Mouse (Mus musculus) bone marrow macrophage, adult 2 months (primary cell): Measurements from ENCODE around the gene Eif2b5. TPM values are rescaled to one million over a fixed set of nuclear protein-coding genes. Genes with fewer than 3 reads are reported as not detected.
"Not testable (repeated sequence)": the region's sequence is repeated elsewhere in the genome, so short reads cannot be mapped to it uniquely, and the experiment has no call there.

Source experiments
- H3K27ac ChIP-seq: 2 replicates; pipeline ENCODE4 v1.5.1; 2012; ENCODE audit warnings: low read depth, low read length; ENCODE audit not compliant: insufficient read depth
- H3K4me1 ChIP-seq: 2 replicates; pipeline ENCODE4 v1.6.1; 2012; ENCODE audit warnings: low read length; ENCODE audit not compliant: control insufficient read depth, insufficient read depth
- H3K4me3 ChIP-seq: 2 replicates; pipeline ENCODE4 v1.5.1; 2012; ENCODE audit warnings: mild to moderate bottlenecking, low read length, moderate library complexity; ENCODE audit not compliant: insufficient read depth
- CTCF ChIP-seq: IDR thresholded peaks from 2 replicates; pipeline ENCODE4 v1.5.1; 2012; ENCODE audit warnings: low read depth, mild to moderate bottlenecking, low read length, moderate library complexity
- POLR2A ChIP-seq: IDR thresholded peaks from 2 replicates; pipeline ENCODE4 v1.6.1; 2012; ENCODE audit warnings: mild to moderate bottlenecking, low read depth, low read length, borderline replicate concordance
- polyA plus RNA-seq: library from polyadenylated mRNA; stranded (reverse); fragments of >200 nt; gene quantifications from 2 replicates; pipeline ENCODE4 v1.2.4, GENCODE M21; 2012; ENCODE audit not compliant: missing spikeins, insufficient read depth, insufficient read length

The Eif2b5 gene
- 23.9 and 25.9 TPM in 2 replicates for polyA plus RNA-seq

DNA sequence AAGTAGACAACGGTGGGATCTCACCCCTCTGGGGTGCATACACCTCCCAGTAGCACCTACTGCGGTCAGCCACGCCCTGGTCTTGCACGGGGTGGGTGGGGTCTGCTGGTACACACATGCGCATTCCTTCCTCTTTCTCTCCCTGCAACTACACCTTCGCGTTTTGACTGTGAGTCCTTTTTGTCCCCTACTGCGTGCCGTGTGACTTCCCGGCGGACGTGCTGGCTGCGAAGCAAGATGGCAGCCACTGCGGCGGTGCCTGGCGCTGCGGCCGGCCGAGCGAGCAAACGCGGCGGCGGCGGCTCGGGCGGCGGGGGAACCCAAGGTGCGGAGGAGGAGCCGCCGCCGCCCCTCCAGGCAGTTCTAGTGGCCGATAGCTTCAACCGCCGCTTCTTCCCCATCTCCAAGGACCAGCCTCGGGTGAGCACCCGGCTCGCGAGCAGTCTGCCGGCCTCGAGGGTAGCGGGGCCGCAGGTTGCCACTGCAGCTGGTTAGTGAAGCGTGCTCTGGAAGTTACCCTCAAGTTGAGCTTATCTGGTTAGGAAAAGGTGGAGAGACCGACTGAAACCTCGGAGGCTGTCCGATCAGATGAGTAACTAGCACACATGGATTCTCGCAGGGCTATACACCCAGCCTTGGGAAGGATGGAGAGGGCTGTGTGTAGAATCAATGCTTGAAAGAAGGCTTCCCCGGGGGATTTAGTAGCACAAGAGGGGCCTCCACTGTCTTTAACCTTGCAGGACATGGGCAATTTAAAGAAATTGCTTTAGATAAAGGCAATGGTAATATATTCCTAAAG, at the start of gene Eif2b5:
Gene Eif2b5 (plus strand): TSS at position 141 of the 799 bp plus-strand sequence.
- peak within 1 kb of the TSS; percentile 90 for H3K4me3 ChIP-seq
- no peak within 1 kb of the TSS; the same call in 1 of the 2 replicates for H3K27ac ChIP-seq
- H3K4me1 ChIP-seq = peaks cover 8% of the 10 kb centered on the region; the same call in 1 of the 2 replicates
- TF ChIP-seq CTCF (no peak), POLR2A (no peak)

- 0 out of 2 replicates have a peak, but pooled peaks cover 2% of the 10 kb centered on the region for H3K4me1 ChIP-seq
- no peak overlapping the region for H3K4me3 ChIP-seq
- TF ChIP-seq CTCF (no peak), POLR2A (no peak)
- no peak overlapping the region for H3K27ac ChIP-seq
Observed at GRCm38 (mm10) chr16:20451774-20452173, 46.8 kb upstream of the Eif2b5 start.

GRCm38 (mm10) chr16:20454155-20454654, 44.4 kb upstream of the Eif2b5 start:
- Histone ChIP-seq H3K4me1 (peaks cover 5% of the 10 kb centered on the region; the same call in 1 of the 2 replicates), H3K4me3 (no peak overlapping the region), H3K27ac (no peak overlapping the region)
- TF ChIP-seq POLR2A (no peak), CTCF (no peak)

DNA sequence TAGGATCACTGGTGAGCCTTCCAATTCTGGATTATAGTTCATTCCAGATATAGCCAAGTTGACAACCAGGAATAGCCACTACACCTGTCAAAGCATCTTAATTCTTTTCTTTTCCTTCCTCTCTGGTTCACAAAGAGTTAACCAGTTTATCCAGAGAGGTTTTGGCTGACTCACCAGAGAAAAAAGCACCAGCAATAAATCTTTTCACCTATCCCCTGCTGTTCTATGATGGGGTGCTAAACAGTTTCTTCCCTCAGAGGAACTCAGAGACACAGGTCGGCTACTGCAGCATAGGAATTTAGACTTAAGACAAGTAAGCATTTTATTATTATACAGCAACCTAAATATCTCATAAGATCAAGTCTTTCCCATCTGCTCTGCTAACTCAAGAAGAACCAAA, 42.5 kb upstream of the Eif2b5 start:
- no peak overlapping the region for H3K4me3 ChIP-seq
- TF ChIP-seq POLR2A (no peak), CTCF (no peak)
- H3K4me1 ChIP-seq = peaks cover 5% of the 10 kb centered on the region; the same call in 1 of the 2 replicates

GRCm38 (mm10) chr16:20458736-20459135, 39.9 kb upstream of the Eif2b5 start:
- H3K4me3 ChIP-seq, H3K27ac ChIP-seq: not testable (repeated sequence)

More for the DNA sequence above, 42.5 kb upstream of the Eif2b5 start:
- H3K27ac ChIP-seq = no peak overlapping the region

DNA sequence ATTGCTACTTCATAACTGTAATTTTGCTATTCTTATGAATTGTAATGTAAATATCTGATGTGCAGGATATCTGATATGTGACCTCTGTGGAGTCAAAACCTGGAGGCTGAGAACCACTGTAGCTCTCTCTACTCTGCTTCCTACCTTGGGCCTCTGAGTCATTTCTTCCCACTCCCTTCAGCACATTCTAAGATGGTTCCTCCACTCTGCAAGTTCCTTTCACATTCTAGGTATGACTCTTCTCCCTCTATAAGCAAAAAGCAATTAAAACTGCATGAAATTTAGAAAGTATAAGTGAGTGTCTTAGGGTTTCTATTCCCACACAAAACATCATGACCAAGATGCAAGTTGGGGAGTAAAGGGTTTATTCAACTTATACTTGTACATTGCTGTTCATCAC, 33.9 kb upstream of the Eif2b5 start:
- Histone ChIP-seq H3K27ac (no peak overlapping the region), H3K4me1 (no peaks in the 10 kb centered on the region), H3K4me3 (no peak overlapping the region)
- no peak for TF ChIP-seq POLR2A
- TF ChIP-seq CTCF = no peak

More at GRCm38 (mm10) chr16:20458736-20459135, 39.9 kb upstream of the Eif2b5 start:
- not testable (repeated sequence) for H3K4me1 ChIP-seq

DNA sequence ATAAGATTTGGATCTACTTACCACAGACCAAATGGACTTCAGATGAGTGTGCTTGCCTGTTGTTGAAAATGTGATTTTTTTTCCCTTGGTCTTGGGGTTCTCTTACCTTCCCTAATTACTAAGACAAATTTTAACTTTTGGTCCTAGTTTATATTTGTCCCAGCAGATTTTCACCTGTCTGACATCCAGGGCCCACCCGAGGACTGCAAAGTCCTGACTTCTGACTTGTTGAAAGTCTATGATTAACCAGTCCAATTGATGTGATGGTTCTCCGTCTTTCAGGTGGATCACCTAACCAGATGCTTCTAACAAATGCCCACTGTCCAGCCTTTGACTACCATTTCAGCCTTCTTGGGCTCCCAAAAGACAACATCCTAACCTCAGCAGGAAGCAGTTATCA, 27.6 kb upstream of the Eif2b5 start:
- TF ChIP-seq CTCF = no peak
- TF ChIP-seq POLR2A = no peak
- H3K4me1 ChIP-seq = no peaks in the 10 kb centered on the region
- no peak overlapping the region for H3K4me3 ChIP-seq
- H3K27ac ChIP-seq = no peak overlapping the region

- H3K4me1 ChIP-seq = no peaks in the 10 kb centered on the region
- TF ChIP-seq POLR2A (no peak), CTCF (no peak)
- no peak overlapping the region for H3K27ac ChIP-seq
- H3K4me3 ChIP-seq = no peak overlapping the region
Observed at GRCm38 (mm10) chr16:20471686-20472085, 26.9 kb upstream of the Eif2b5 start.

DNA sequence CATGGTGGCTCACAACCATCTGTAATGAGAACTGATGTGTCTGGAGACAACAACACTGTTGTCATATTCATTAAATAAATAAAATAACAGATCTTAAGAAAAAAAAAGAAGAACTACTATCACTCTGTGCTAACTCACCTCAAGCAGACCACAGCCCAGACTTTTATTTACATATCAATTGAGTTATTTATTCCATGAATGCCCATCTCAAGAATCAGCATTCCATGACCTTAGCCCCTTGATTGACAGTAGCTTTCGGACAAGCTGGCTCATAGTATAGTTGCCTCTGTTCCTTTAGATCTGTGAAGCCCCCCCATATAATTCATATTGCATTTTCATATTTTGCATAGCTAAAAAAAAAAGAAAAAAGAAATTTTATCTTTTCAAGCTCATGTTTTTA, 24.9 kb upstream of the Eif2b5 start:
- H3K4me1 ChIP-seq = no peaks in the 10 kb centered on the region
- H3K4me3 ChIP-seq = no peak overlapping the region
- H3K27ac ChIP-seq = no peak overlapping the region
- no peak for TF ChIP-seq CTCF
- TF ChIP-seq POLR2A = no peak

GRCm38 (mm10) chr16:20474211-20474610, 24.4 kb upstream of the Eif2b5 start:
- TF ChIP-seq POLR2A = no peak
- no peak for TF ChIP-seq CTCF
- Histone ChIP-seq H3K27ac (no peak overlapping the region), H3K4me3 (no peak overlapping the region), H3K4me1 (no peaks in the 10 kb centered on the region)
